Mouse (Mus musculus) intestine, embryonic 14.5 days (tissue): ENCODE measurements around the gene Strip1. TPM values are rescaled to one million over a fixed set of nuclear protein-coding genes. Genes with fewer than 3 reads are reported as not detected.
A peak's percentile ranks its signal among the peaks of the same experiment; 100 is the strongest.

Experiments
- ATAC-seq: fragments of 200-750 bp; cut with Nextera tagmentation; replicated peaks from 2 replicates; pipeline ENCODE4 v1.8.0; 2017; ENCODE audit warnings: low read depth, moderate number of reproducible peaks, moderate TSS enrichment, moderate library complexity; ENCODE audit not compliant: low FRiP score, low TSS enrichment
- DNase-seq: peaks from one replicate; pipeline ENCODE4 v3.0.0-alpha.2; 2018; ENCODE audit warnings: low spot score
- H3K27ac ChIP-seq: fragments of 300-500 bp; sonication (generic); 2 replicates; pipeline ENCODE4 v1.5.1; 2014; ENCODE audit warnings: low read depth, mild to moderate bottlenecking, control low read depth
- H3K27me3 ChIP-seq: fragments of 300-500 bp; sonication (generic); replicated peaks from 2 replicates; pipeline ENCODE4 v1.6.1; 2014; ENCODE audit warnings: low read length, control low read depth; ENCODE audit not compliant: control insufficient read depth, insufficient read depth
- H3K36me3 ChIP-seq: fragments of 300-500 bp; sonication (generic); 2 replicates; pipeline ENCODE4 v1.6.1; 2014; ENCODE audit warnings: low read length, control low read depth; ENCODE audit not compliant: control insufficient read depth, insufficient read depth
- H3K4me1 ChIP-seq: fragments of 300-500 bp; sonication (generic); replicated peaks from 2 replicates; pipeline ENCODE4 v1.6.1; 2014; ENCODE audit warnings: low read length, control low read depth, mixed read lengths; ENCODE audit not compliant: control insufficient read depth, insufficient read depth
- H3K4me2 ChIP-seq: fragments of 300-500 bp; sonication (generic); 2 replicates; pipeline ENCODE4 v1.6.1; 2014; ENCODE audit warnings: low read length
- H3K4me3 ChIP-seq: fragments of 300-500 bp; sonication (generic); 2 replicates; pipeline ENCODE4 v1.5.1; 2014; ENCODE audit warnings: low read depth, low read length, control low read depth, mixed read lengths
- H3K9ac ChIP-seq: fragments of 300-500 bp; sonication (generic); 2 replicates; pipeline ENCODE4 v1.6.1; 2014; ENCODE audit warnings: mild to moderate bottlenecking, low read length
- H3K9me3 ChIP-seq: fragments of 300-500 bp; sonication (generic); 2 replicates; pipeline ENCODE4 v1.6.1; 2016; ENCODE audit warnings: low read length, control low read depth; ENCODE audit not compliant: control insufficient read depth
- WGBS: fragments of 180-500 bp; shearing (Covaris S2); extraction: QIAGEN DNeasy Blood & Tissue Kit; methylation state at CpG from one replicate; pipeline ENCODE4 v1.1.7; 2014; 5-methylcytosine and 5-hydroxymethylcytosine counted together
- polyA plus RNA-seq: library from polyadenylated mRNA; unstranded; fragments of >200 nt; fragmentation: Nextera tagmentation; extraction: Ambion mirVana; gene quantifications from 2 replicates; pipeline ENCODE4 v1.2.1, GENCODE M21; 2014

The Strip1 gene
- polyA plus RNA-seq, 1 experiment from 2014 or later, result 49.4 TPM

- ATAC-seq, result peak; percentile 48; the same call in 1 of the 2 replicates
- no peak within 1 kb of the TSS for H3K9ac ChIP-seq
- H3K4me3 ChIP-seq, result peak within 1 kb of the TSS; percentile 31
- DNase-seq, result peak; percentile 62
- no peak within 1 kb of the TSS for H3K27ac ChIP-seq
- 2% methylated on average over 41 of the region's 46 CpGs for WGBS
- peaks cover 92% of the 10 kb centered on the region for H3K27me3 ChIP-seq
- H3K9me3 ChIP-seq, result no peaks in the 10 kb centered on the region
- H3K4me1 ChIP-seq, result peaks cover 4% of the 10 kb centered on the region
- H3K4me2 ChIP-seq, result peak within 1 kb of the TSS; percentile 57
- no peaks in the 10 kb centered on the region for H3K36me3 ChIP-seq
Measured at GRCm38 (mm10) chr3:107594662-107595263, 36.7 kb downstream of the Strip1 start, which contains the start of gene Alx3. TSS of gene Alx3 (plus strand) at chr3:107595031.

GRCm38 (mm10) chr3:107593632-107594031 lies 37.9 kb downstream of the Strip1 start:
- Histone ChIP-seq H3K27me3 (peaks cover 92% of the 10 kb centered on the region), H3K9ac (no peak overlapping the region), H3K4me2 (no peak overlapping the region), H3K36me3 (no peaks in the 10 kb centered on the region), H3K9me3 (no peaks in the 10 kb centered on the region), H3K4me3 (no peak overlapping the region), H3K27ac (no peak overlapping the region), H3K4me1 (peaks cover 4% of the 10 kb centered on the region)
- ATAC-seq (no peak), DNase-seq (no peak)
- 22% methylated on average over 2 of the region's 2 CpGs for WGBS

GRCm38 (mm10) chr3:107591612-107592011 lies 39.9 kb downstream of the Strip1 start:
- Histone ChIP-seq H3K4me3 (no peak overlapping the region), H3K4me1 (peaks cover 4% of the 10 kb centered on the region), H3K9me3 (no peaks in the 10 kb centered on the region), H3K36me3 (no peaks in the 10 kb centered on the region), H3K4me2 (no peak overlapping the region), H3K9ac (no peak overlapping the region), H3K27me3 (peaks cover 94% of the 10 kb centered on the region), H3K27ac (no peak overlapping the region)
- no peak for DNase-seq
- no peak for ATAC-seq
- WGBS, result 26% methylated on average over 1 of the region's 1 CpGs

GRCm38 (mm10) chr3:107586504-107586903 lies 45.0 kb downstream of the Strip1 start:
- no peak for DNase-seq
- WGBS, result 69% methylated on average over 6 of the region's 6 CpGs
- H3K27me3 ChIP-seq, result peaks cover 95% of the 10 kb centered on the region
- no peak overlapping the region for H3K4me3 ChIP-seq
- H3K36me3 ChIP-seq, result no peaks in the 10 kb centered on the region
- ATAC-seq, result no peak
- no peak overlapping the region for H3K27ac ChIP-seq
- no peak overlapping the region for H3K9ac ChIP-seq
- H3K9me3 ChIP-seq, result no peaks in the 10 kb centered on the region
- no peak overlapping the region for H3K4me2 ChIP-seq
- H3K4me1 ChIP-seq, result peaks cover 4% of the 10 kb centered on the region; the same call in 1 of the 2 replicates

- H3K27me3 ChIP-seq, result peaks cover 99% of the 10 kb centered on the region
- 18% methylated on average over 1 of the region's 1 CpGs for WGBS
- DNase-seq, result no peak
- H3K36me3 ChIP-seq, result no peaks in the 10 kb centered on the region
- H3K4me1 ChIP-seq, result peaks cover 4% of the 10 kb centered on the region; the same call in 1 of the 2 replicates
- no peak overlapping the region for H3K9ac ChIP-seq
- no peak overlapping the region for H3K4me3 ChIP-seq
- ATAC-seq, result no peak
- no peaks in the 10 kb centered on the region for H3K9me3 ChIP-seq
- no peak overlapping the region for H3K4me2 ChIP-seq
- no peak overlapping the region for H3K27ac ChIP-seq
Measured at GRCm38 (mm10) chr3:107583893-107584292, 47.6 kb downstream of the Strip1 start.

- peak; percentile 77 for DNase-seq
- H3K4me1 ChIP-seq, result peaks cover 4% of the 10 kb centered on the region; the same call in 1 of the 2 replicates
- H3K9ac ChIP-seq, result no peak overlapping the region
- peaks cover 95% of the 10 kb centered on the region for H3K27me3 ChIP-seq
- no peak for ATAC-seq
- H3K4me3 ChIP-seq, result peak overlapping the region; percentile 25
- H3K36me3 ChIP-seq, result no peaks in the 10 kb centered on the region
- H3K9me3 ChIP-seq, result no peaks in the 10 kb centered on the region
- no peak overlapping the region for H3K27ac ChIP-seq
- peak overlapping the region; percentile 45 for H3K4me2 ChIP-seq
- WGBS, result under 1% methylated on average over 65 of the region's 65 CpGs
Measured at GRCm38 (mm10) chr3:107582875-107583767, 48.4 kb downstream of the Strip1 start.

- Histone ChIP-seq H3K9ac (no peak overlapping the region), H3K4me3 (peak overlapping the region; percentile 25), H3K27me3 (peaks cover 87% of the 10 kb centered on the region), H3K4me2 (peak overlapping the region; percentile 45), H3K4me1 (peaks cover 4% of the 10 kb centered on the region; the same call in 1 of the 2 replicates), H3K36me3 (no peaks in the 10 kb centered on the region), H3K27ac (no peak overlapping the region), H3K9me3 (no peaks in the 10 kb centered on the region)
- peak; percentile 58 for DNase-seq
- 4% methylated on average over 18 of the region's 18 CpGs for WGBS
- ATAC-seq, result no peak
Measured at GRCm38 (mm10) chr3:107582130-107582874, 49.2 kb downstream of the Strip1 start.
